Mouse (Mus musculus): ENCODE data around the gene Rrp36.

GRCm38 (mm10) chr17:46678911-46679310 lies 4.8 kb upstream of the Rrp36 start:
- TF ChIP-seq CTCF (IDR thresholded peaks at IDR 0.05; ENCODE audit: low read depth): no peak
- no peak for TF ChIP-seq EP300 (IDR thresholded peaks at IDR 0.05; ENCODE audit: low read depth)
